Mouse (Mus musculus) lung, postnatal 10 days (tissue): ENCODE measurements around the gene Olfr1128.
"Not testable (repeated sequence)": the region's sequence is repeated elsewhere in the genome, so short reads cannot be mapped to it uniquely, and the experiment has no call there.

Experiments used
- DNase-seq: peaks from one replicate; pipeline ENCODE4 v3.0.0; 2021

Gene Olfr1128

GRCm38 (mm10) chr2:87545442-87545841 is at the start of gene Olfr1128:
Gene Olfr1128 (minus strand): TSS chr2:87545542.
- DNase-seq = no peak

GRCm38 (mm10) chr2:87573602-87574001 is 28.3 kb upstream of the Olfr1128 start, which contains the start of gene Olfr1129:
Gene Olfr1129 (plus strand): TSS chr2:87573902.
- not testable (repeated sequence) for DNase-seq

GRCm38 (mm10) chr2:87534826-87535225 is 10.5 kb downstream of the Olfr1128 start:
- DNase-seq = no peak

- no peak for DNase-seq
Measured at GRCm38 (mm10) chr2:87531496-87531895, 13.8 kb downstream of the Olfr1128 start, which contains the start of gene Olfr153. Gene Olfr153 (plus strand): TSS chr2:87531796.

GRCm38 (mm10) chr2:87525899-87526616 is 19.3 kb downstream of the Olfr1128 start:
- not testable (repeated sequence) for DNase-seq

GRCm38 (mm10) chr2:87520651-87521050 is 24.7 kb downstream of the Olfr1128 start:
- no peak for DNase-seq

- DNase-seq = no peak
Measured at GRCm38 (mm10) chr2:87516581-87516980, 28.8 kb downstream of the Olfr1128 start.

GRCm38 (mm10) chr2:87515457-87516060 is 29.8 kb downstream of the Olfr1128 start:
- no peak for DNase-seq

GRCm38 (mm10) chr2:87515046-87515445 is 30.3 kb downstream of the Olfr1128 start:
- no peak for DNase-seq

- no peak for DNase-seq
Measured at GRCm38 (mm10) chr2:87506265-87506664, 39.1 kb downstream of the Olfr1128 start, which contains the start of gene Pramel6. Gene Pramel6 (plus strand): TSS chr2:87506565.

- not testable (repeated sequence) for DNase-seq
Measured at GRCm38 (mm10) chr2:87496993-87497392, 48.3 kb downstream of the Olfr1128 start, which contains the start of gene Pramel7. Gene Pramel7 (minus strand): TSS chr2:87497093.
